Mouse (Mus musculus) midbrain, embryonic 11.5 days (tissue): ENCODE results near the gene Olfr433. TPM values are rescaled to one million over a fixed set of nuclear protein-coding genes. Genes with fewer than 3 reads are reported as not detected.
"Not testable (repeated sequence)": the region's sequence is repeated elsewhere in the genome, so short reads cannot be mapped to it uniquely, and the experiment has no call there.

Experiments
- ATAC-seq: fragments of 200-750 bp; cut with Nextera tagmentation; 2 replicates; pipeline ENCODE4 v1.8.0; 2017; ENCODE audit warnings: moderate TSS enrichment, moderate library complexity; ENCODE audit not compliant: low FRiP score
- DNase-seq: peaks from one replicate; pipeline ENCODE4 v3.0.0; 2015; ENCODE audit warnings: low spot score; ENCODE audit errors: missing footprints
- H3K27ac ChIP-seq: fragments of 300-500 bp; sonication (generic); 2 replicates; pipeline ENCODE4 v1.5.1; 2014; ENCODE audit warnings: low read depth, low read length
- H3K27me3 ChIP-seq: fragments of 300-500 bp; sonication (generic); 2 replicates; pipeline ENCODE4 v1.6.1; 2014; ENCODE audit warnings: mild to moderate bottlenecking, low read length, moderate library complexity, mixed read lengths; ENCODE audit not compliant: control insufficient read depth, insufficient read depth
- H3K36me3 ChIP-seq: fragments of 300-500 bp; sonication (generic); 2 replicates; pipeline ENCODE4 v1.6.1; 2014; ENCODE audit warnings: mild to moderate bottlenecking, low read length, moderate library complexity, mixed read lengths; ENCODE audit not compliant: control insufficient read depth, insufficient read depth
- H3K4me1 ChIP-seq: fragments of 300-500 bp; sonication (generic); 2 replicates; pipeline ENCODE4 v1.6.1; 2014; ENCODE audit warnings: low read length; ENCODE audit not compliant: control insufficient read depth, insufficient read depth
- H3K4me2 ChIP-seq: fragments of 300-500 bp; sonication (generic); 2 replicates; pipeline ENCODE4 v1.6.1; 2014; ENCODE audit warnings: mild to moderate bottlenecking, moderate library complexity
- H3K4me3 ChIP-seq: fragments of 300-500 bp; sonication (generic); 2 replicates; pipeline ENCODE4 v1.5.1; 2014; ENCODE audit warnings: low read depth, low read length
- H3K9ac ChIP-seq: fragments of 300-500 bp; sonication (generic); 2 replicates; pipeline ENCODE4 v1.6.1; 2014; ENCODE audit warnings: low read length
- H3K9me3 ChIP-seq: fragments of 300-500 bp; sonication (generic); 2 replicates; pipeline ENCODE4 v1.6.1; 2016; ENCODE audit warnings: low read length; ENCODE audit not compliant: control insufficient read depth
- WGBS: fragments of 180-500 bp; shearing (Covaris S2); extraction: QIAGEN DNeasy Blood & Tissue Kit; methylation state at CpG from one replicate; pipeline ENCODE4 v1.1.7; 2014; 5-methylcytosine and 5-hydroxymethylcytosine counted together
- polyA plus RNA-seq: library from polyadenylated mRNA; unstranded; fragments of >200 nt; fragmentation: Nextera tagmentation; extraction: Ambion mirVana; gene quantifications from 2 replicates; pipeline ENCODE4 v1.2.1, GENCODE M21; 2014

Gene Olfr433
- polyA plus RNA-seq, 1 experiment from 2014 or later = not detected

DNA sequence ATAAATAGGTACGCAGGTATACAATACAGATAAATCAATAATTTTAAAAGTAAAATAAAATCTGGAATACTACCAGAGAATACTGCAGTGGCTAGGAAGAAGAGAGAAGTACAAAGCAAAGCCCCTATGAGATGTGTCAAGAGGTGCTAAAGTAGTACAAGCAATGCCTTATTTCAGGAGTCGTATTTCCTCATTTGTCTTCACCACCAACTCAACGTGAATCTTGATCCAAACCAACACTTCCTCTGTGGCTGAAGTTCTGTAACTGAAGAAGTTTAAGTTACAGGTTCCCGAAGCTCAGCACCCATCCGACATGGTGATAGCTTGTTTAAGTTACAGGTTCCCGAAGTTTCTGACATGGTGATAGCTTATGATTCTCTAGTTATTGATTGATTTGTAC is 7.7 kb downstream of the Olfr433 start:
- not testable (repeated sequence) for H3K36me3 ChIP-seq, H3K4me1 ChIP-seq, ATAC-seq, H3K9ac ChIP-seq, H3K27ac ChIP-seq, H3K4me2 ChIP-seq, DNase-seq, H3K9me3 ChIP-seq, H3K27me3 ChIP-seq, H3K4me3 ChIP-seq
- 85% methylated on average over 6 of the region's 6 CpGs for WGBS

DNA sequence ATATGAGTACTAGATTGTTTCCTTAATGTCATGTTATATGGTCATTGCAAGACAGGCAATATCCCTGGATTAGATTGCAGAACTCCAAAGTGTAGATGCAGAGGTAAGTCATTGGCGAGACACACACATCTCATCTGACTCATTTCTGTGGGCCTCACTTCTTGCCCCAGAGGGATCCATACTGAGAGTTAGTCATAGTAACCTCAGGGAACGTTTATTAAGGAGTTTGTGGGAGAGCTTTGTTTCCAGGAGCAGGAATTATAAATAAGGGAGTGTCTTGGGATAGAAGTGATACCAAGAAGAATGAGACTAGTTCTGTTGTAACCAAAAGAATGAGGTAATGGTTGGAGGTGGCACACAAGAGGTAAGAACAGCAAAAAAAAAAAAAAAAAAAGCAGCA is 8.4 kb downstream of the Olfr433 start, which contains the start of gene Olfr432:
Olfr432 (plus strand) TSS at position 313 of the 400 bp plus-strand sequence.
- Histone ChIP-seq H3K27me3 (no peaks in the 10 kb centered on the region), H3K27ac (no peak within 1 kb of the TSS), H3K36me3 (no peaks in the 10 kb centered on the region), H3K4me3 (no peak within 1 kb of the TSS), H3K9me3 (no peaks in the 10 kb centered on the region), H3K4me2 (no peak within 1 kb of the TSS), H3K9ac (no peak within 1 kb of the TSS), H3K4me1 (no peaks in the 10 kb centered on the region)
- ATAC-seq = no peak
- 75% methylated on average over 2 of the region's 2 CpGs for WGBS
- no peak for DNase-seq

DNA sequence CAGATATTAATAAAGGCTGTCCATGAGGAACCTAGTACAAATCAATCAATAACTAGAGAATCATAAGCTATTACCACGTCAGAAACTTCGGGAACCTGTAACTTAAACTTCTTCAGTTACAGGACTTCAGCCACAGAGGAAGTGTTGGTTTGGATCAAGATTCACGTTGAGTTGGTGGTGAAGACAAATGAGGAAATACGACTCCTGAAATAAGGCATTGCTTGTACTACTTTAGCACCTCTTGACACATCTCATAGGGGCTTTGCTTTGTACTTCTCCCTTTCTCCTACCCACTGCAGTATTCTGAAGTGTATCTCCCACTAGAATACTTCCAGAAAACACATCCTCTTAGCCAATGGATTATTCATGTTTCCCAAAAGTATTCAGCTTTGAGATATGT is 8.9 kb downstream of the Olfr433 start:
- not testable (repeated sequence) for H3K4me3 ChIP-seq, H3K4me1 ChIP-seq, DNase-seq, H3K9me3 ChIP-seq, H3K9ac ChIP-seq, H3K27me3 ChIP-seq, ATAC-seq, H3K27ac ChIP-seq, H3K36me3 ChIP-seq, H3K4me2 ChIP-seq
- WGBS = 72% methylated on average over 4 of the region's 4 CpGs

GRCm38 (mm10) chr1:174050532-174050931 is 10.0 kb downstream of the Olfr433 start:
- Histone ChIP-seq H3K4me1 (no peaks in the 10 kb centered on the region), H3K27me3 (no peaks in the 10 kb centered on the region), H3K9ac (no peak overlapping the region), H3K27ac (no peak overlapping the region), H3K4me3 (no peak overlapping the region), H3K4me2 (no peak overlapping the region), H3K9me3 (no peaks in the 10 kb centered on the region), H3K36me3 (no peaks in the 10 kb centered on the region)
- WGBS = 87% methylated on average over 4 of the region's 4 CpGs
- ATAC-seq (no peak), DNase-seq (no peak)

- 85% methylated on average over 4 of the region's 4 CpGs for WGBS
Observed at GRCm38 (mm10) chr1:174051515-174051914, 11.0 kb downstream of the Olfr433 start.

DNA sequence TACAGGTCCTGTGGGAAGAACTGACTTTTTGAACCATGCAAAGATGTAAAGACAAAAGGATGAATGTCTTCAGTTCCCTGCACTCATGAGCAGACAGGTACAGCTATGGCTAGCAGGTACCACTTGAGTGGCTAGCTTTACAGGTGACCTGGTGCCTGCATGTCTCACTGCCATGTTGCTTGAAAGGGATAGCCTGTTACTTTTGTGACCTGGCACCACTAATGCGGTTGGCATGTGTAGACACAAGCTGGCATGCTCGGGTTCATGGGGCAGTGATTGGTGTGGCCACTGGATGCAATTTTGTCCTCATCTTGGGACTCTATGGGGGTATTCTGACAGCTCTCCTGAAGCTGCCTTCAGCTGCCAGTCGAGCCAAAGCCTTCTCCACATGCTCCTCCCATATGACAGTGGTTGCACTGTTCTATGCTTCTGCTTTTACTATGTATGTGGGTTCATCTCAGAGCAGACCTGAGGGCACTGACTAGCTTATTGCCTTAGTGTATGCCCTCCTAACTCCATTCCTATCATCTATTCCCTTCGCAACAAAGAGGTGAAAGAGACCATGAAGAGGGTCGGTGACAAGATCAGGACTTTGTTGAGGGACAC is 11.5 kb downstream of the Olfr433 start:
- no peak for DNase-seq
- Histone ChIP-seq H3K27ac (no peak overlapping the region), H3K36me3 (no peaks in the 10 kb centered on the region), H3K4me3 (no peak overlapping the region), H3K4me1 (no peaks in the 10 kb centered on the region), H3K9me3 (no peaks in the 10 kb centered on the region), H3K4me2 (no peak overlapping the region), H3K27me3 (no peaks in the 10 kb centered on the region), H3K9ac (no peak overlapping the region)
- no peak for ATAC-seq
- 84% methylated on average over 5 of the region's 5 CpGs for WGBS

More at GRCm38 (mm10) chr1:174051515-174051914, 11.0 kb downstream of the Olfr433 start:
- ATAC-seq (no peak), DNase-seq (no peak)
- Histone ChIP-seq H3K4me2 (no peak overlapping the region), H3K9me3 (no peaks in the 10 kb centered on the region), H3K27me3 (no peaks in the 10 kb centered on the region), H3K9ac (no peak overlapping the region), H3K4me1 (no peaks in the 10 kb centered on the region), H3K27ac (no peak overlapping the region), H3K36me3 (no peaks in the 10 kb centered on the region), H3K4me3 (no peak overlapping the region)

DNA sequence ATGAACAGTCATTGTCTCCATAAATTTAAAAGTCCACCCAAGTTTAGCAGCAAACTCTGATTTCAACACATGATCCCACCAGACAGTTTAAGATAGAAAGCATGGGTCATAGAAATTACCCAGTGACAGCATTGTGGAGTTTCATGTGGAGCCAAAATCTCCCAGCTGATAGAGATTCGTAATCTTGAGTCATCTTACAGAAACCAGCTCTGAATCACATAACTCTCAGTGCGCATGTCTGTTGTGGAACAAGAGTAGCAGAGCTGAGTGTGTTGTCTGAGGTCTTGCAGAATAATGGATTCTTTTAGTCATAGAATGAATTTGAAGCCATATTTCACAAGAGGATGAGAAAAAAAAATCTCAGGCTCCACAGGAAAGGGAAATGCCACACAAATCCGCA is 12.5 kb downstream of the Olfr433 start:
- H3K27me3 ChIP-seq = no peaks in the 10 kb centered on the region
- no peak overlapping the region for H3K4me3 ChIP-seq
- ATAC-seq (no peak), DNase-seq (no peak)
- WGBS = 84% methylated on average over 3 of the region's 3 CpGs
- no peak overlapping the region for H3K9ac ChIP-seq
- H3K4me2 ChIP-seq = no peak overlapping the region
- H3K36me3 ChIP-seq = no peaks in the 10 kb centered on the region
- H3K9me3 ChIP-seq = no peaks in the 10 kb centered on the region
- no peaks in the 10 kb centered on the region for H3K4me1 ChIP-seq
- H3K27ac ChIP-seq = no peak overlapping the region

- Histone ChIP-seq H3K27ac (no peak overlapping the region), H3K27me3 (no peaks in the 10 kb centered on the region), H3K4me2 (no peak overlapping the region), H3K4me1 (no peaks in the 10 kb centered on the region), H3K36me3 (no peaks in the 10 kb centered on the region), H3K4me3 (no peak overlapping the region), H3K9ac (no peak overlapping the region), H3K9me3 (no peaks in the 10 kb centered on the region)
- ATAC-seq (no peak), DNase-seq (no peak)
- 76% methylated on average over 2 of the region's 2 CpGs for WGBS
Observed at GRCm38 (mm10) chr1:174055248-174055647, 14.7 kb downstream of the Olfr433 start.

- H3K9me3 ChIP-seq = no peaks in the 10 kb centered on the region
- no peaks in the 10 kb centered on the region for H3K36me3 ChIP-seq
- ATAC-seq (no peak), DNase-seq (no peak)
- no peak within 1 kb of the TSS for H3K9ac ChIP-seq
- H3K4me1 ChIP-seq = no peaks in the 10 kb centered on the region
- no peak within 1 kb of the TSS for H3K4me2 ChIP-seq
- no peak within 1 kb of the TSS for H3K27ac ChIP-seq
- no peaks in the 10 kb centered on the region for H3K27me3 ChIP-seq
- WGBS = 88% methylated on average over 3 of the region's 3 CpGs
- H3K4me3 ChIP-seq = no peak within 1 kb of the TSS
Observed at GRCm38 (mm10) chr1:174066305-174066704, 25.8 kb downstream of the Olfr433 start, which contains the start of gene Olfr430. TSS of gene Olfr430 (plus strand) at chr1:174066605.
